Mouse (Mus musculus) WW6 (cell line): Measurements from ENCODE around the gene Hebp2.
"Not testable (repeated sequence)": the region's sequence is repeated elsewhere in the genome, so short reads cannot be mapped to it uniquely, and the experiment has no call there.

Source experiments
- DNase-seq: peaks from one replicate; pipeline ENCODE4 v3.0.0-alpha.2; 2013; ENCODE audit warnings: low read depth, low spot score

The Hebp2 gene

GRCm38 (mm10) chr10:18545813-18546235, at the start of gene Hebp2:
Gene Hebp2, minus strand, starts transcription at chr10:18546076.
- DNase-seq, result peak; percentile 75

- no peak for DNase-seq
Measured at GRCm38 (mm10) chr10:18589455-18589854, 43.6 kb upstream of the Hebp2 start.

- DNase-seq, result no peak
Measured at GRCm38 (mm10) chr10:18584188-18584587, 38.3 kb upstream of the Hebp2 start.

DNA sequence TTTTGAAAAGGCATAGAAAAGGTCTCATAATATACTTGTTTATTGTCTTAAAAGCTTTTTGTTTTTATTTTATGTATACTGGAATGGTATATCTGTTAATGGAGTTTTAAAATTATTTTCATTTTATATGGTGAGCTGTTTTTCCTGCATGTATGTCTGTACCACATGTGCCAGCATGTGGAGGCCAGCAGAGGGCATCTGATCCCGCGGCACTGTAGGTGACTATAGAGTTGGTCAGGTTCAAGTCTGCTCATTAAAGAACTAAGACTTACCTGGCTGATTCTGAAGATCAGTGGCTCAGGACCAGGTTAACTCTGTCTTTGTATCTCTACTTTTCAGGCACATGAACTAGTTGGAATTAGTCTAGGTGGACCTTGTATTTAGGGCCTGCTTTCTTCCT, 26.7 kb upstream of the Hebp2 start:
- DNase-seq, result no peak

GRCm38 (mm10) chr10:18562940-18563339, 17.1 kb upstream of the Hebp2 start:
- no peak for DNase-seq

GRCm38 (mm10) chr10:18561445-18561844, 15.6 kb upstream of the Hebp2 start:
- no peak for DNase-seq

DNA sequence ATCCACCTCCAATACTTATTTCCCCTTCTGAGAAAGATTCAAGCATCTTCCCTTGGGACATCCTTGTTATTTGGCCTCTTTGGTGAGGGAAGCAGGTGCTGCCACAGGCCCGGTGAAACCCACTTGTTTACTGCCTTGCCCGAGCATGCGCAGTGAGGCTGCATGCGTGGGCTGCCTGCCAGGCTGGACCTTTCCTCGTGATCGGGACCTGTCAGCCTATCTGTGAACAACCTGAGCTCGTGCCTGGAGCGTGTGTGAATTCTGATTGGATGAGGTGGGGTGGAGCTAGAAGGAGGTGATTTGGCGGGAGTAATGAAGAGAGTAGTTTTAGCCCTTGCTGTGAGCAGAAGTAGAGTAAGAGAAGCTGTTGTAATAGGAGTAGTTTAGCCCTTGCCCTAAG, 13.2 kb upstream of the Hebp2 start:
- not testable (repeated sequence) for DNase-seq

DNA sequence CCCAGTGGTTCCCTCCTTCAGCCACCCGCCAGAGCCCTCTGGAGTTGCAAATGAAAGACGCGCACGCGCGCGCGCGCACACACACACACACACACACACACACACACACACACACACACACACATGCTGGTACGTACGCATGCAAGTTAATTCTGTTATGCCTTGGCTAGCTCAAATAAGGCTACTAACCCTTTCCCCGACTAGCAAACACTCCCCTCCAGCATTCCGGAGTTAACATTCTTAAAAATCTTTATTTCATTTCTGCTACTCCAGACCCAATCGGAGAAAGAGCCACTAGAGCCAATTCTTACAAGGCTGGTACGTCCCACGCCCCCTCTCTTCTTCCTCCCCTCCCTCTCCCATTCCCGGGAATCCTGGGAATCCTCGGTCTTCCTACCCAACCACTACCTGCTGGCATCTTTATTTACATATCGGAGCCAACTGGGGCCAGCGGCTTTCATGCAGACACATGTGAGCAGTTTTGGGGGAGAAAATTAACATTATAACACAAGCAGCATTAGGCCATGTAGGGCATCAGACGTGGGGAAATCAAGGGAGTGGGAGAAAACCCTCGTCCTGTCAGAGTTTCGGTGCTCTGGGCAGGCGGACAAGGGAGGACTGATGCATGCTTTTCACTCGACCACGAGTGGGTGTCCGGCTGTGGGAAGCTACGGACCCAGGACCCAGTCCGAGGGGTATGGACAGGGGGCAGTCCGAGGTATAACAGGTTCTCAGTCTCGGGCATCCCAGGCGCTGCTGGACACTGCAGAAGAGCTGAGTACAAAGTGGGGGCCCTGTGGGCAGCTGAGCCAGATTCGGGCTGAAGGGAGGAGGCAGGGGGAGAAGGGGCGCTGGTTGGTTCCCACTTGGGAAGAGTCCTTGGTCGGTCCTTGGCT, 3.7 kb upstream of the Hebp2 start:
- DNase-seq, result no peak

- no peak for DNase-seq
Measured at GRCm38 (mm10) chr10:18547381-18547780, 1.5 kb upstream of the Hebp2 start.

DNA sequence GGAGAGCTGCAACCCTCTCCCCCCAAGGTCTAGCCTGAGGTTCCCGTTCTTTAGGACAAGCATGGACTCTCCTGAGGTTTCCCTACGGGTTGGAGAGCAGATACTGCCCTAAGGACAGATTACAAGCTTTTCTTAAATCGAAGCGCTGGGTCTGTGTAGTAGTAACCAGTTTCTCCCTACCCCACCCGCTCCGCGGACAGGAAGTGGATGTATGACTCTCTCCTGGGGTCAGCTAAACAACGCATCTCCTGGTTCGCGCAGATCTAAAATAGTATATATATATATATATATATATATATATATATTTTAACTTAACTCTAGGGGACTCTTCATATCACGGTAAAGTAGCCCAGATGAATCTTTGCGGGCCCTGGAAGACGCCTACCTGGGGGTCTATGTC, 567 bp downstream of the Hebp2 start:
- no peak for DNase-seq

DNA sequence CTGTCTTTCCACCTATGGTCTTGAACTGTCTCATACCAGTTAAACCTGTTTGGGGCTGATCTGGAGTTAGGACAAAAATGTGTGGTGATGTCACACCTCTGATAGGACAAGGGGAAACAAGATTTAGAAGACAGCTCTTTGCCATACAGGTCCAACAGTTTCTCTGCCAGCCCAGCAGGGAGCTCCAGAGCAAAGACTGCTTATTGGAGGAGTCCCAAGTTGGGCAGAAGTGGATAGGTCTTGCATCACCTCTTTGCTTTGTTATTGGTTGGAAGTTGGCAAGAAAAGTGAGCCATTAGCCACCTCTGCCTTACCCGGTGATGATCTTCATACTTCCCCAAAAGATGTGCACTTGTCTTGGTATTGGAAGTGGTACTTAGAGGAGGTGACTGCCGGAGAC, 9.0 kb downstream of the Hebp2 start:
- no peak for DNase-seq

- DNase-seq, result no peak
Measured at GRCm38 (mm10) chr10:18532293-18532692, 13.6 kb downstream of the Hebp2 start.

GRCm38 (mm10) chr10:18530161-18530560, 15.7 kb downstream of the Hebp2 start:
- DNase-seq, result no peak

DNA sequence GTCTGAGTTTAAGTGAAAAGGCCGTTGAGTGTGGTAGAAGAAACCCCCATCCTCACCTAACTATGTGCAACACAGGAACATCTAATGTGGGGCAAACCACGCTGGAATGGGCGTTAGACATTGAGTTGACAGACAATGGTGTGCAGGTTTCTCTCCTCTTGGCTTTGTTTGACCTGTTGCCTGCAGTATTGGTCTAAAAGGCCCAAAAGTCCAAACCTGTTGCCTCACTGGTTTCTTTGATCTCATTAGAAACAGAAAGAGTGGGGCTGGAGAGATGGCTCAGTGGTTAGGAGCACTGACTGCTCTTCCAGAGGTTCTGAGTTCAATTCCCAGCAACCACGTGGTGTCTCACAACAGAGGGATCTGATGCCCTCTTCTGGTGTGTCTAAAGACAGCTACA, 16.7 kb downstream of the Hebp2 start:
- no peak for DNase-seq

DNA sequence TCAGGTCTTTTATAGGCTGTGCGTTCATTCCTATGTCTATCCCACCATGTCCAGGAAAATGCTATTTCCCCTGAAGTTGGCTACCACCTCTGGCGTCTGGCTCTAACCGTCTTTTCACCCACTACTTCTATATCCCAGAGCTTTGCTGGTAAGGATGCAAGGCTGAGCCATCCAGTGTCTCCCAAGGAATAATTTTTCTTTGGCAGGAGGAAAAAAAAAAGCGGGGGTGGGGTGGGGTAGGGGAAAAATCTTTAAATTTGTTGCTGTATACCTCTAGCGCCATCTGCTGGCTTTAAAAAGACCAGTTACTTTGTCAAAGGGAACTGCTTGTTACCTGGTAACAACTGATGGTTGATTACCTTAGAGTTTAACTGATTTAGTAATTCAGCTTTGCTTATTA, 17.4 kb downstream of the Hebp2 start:
- DNase-seq, result no peak

- no peak for DNase-seq
Measured at GRCm38 (mm10) chr10:18527766-18528165, 18.1 kb downstream of the Hebp2 start.

GRCm38 (mm10) chr10:18526851-18527675, 18.8 kb downstream of the Hebp2 start:
- DNase-seq, result no peak

DNA sequence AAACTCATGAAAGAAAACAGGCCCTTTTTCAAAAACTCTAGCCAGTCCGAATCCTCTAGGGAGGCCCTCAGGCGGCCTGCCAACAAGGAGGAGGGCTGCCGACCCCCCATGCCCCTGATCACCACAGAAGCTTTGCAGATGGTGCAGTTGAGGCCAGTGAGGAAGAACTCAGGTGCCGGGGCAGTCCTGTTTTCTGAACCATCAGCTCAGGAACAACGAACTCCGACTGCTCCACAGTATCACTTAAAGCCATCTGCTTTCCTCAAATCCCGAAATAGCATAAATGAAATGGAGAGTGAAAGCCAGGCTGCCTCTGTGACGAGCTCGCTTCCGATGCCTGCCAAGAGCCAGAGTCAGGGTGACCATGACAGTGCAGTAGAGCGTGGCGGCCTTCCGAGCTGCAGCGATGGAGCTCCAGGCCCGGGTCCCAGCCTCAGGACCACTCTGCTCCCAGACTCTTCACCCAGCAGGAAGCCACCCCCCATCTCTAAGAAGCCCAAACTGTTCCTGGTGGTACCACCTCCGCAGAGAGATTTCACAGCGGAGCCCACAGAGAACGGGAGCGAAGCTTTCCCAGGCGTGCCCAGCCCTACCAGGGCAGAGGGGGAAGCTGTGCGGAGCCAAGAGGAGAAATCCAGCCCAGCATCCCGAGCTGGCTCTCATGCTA, 19.6 kb downstream of the Hebp2 start:
- no peak for DNase-seq

GRCm38 (mm10) chr10:18525726-18526125, 20.1 kb downstream of the Hebp2 start:
- no peak for DNase-seq

DNA sequence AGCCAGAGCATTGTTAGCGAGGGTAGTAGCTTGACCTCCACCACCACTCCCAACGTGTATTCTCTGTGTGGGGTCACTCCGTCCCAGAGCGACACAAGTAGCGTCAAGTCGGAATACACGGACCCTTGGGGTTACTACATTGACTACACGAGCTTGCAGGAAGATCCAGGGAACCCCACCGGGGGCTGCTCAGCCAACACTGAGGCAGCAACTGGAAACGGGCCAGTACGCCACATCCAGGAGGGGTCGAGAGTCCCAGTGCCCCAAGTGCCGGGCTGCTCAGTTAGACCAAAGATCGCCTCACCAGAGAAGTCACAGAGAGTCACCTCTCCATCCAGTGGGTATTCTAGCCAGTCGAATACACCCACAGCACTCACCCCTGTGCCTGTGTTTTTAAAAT, 20.6 kb downstream of the Hebp2 start:
- no peak for DNase-seq

GRCm38 (mm10) chr10:18522556-18522955, 23.3 kb downstream of the Hebp2 start:
- no peak for DNase-seq

GRCm38 (mm10) chr10:18511496-18511895, 34.4 kb downstream of the Hebp2 start:
- no peak for DNase-seq
